Mouse (Mus musculus) cortical plate, adult 2 months (tissue): ENCODE results near the gene Slc22a17.

Experiments
- CTCF ChIP-seq: fragments of 200-500 bp; IDR thresholded peaks from 2 replicates; pipeline ENCODE4 v1.5.1; 2011; ENCODE audit warnings: mild to moderate bottlenecking, control low read depth, low read length; ENCODE audit not compliant: insufficient read depth; ENCODE audit errors: extremely low read depth
- POLR2A ChIP-seq: fragments of 200-500 bp; IDR thresholded peaks from 2 replicates; pipeline ENCODE4 v1.6.1; 2011; ENCODE audit warnings: mild to moderate bottlenecking, low read length, control low read depth; ENCODE audit not compliant: insufficient read depth; ENCODE audit errors: extremely low read depth

GRCm38 (mm10) chr14:54864313-54865036, 48.5 kb downstream of the Slc22a17 start:
- TF ChIP-seq CTCF = no peak
- TF ChIP-seq POLR2A = no peak; the same call in 1 of the 2 replicates
